Comparison of ENCODE assay signal across 8 mouse cellular contexts in genomic region chr8:70769359-70769758, GRCm38 (mm10). TPM values are rescaled to one million over a fixed set of nuclear protein-coding genes. Genes with fewer than 3 reads are reported as not detected.
DNase-seq lines count a peak whose midpoint lies in the region; ATAC-seq and TF ChIP-seq lines count a peak whose summit lies in the region.

No protein-coding gene starts in this region.

- no peak for TF ChIP-seq POLR2A in bone marrow macrophage, adult 2 months (IDR thresholded peaks at IDR 0.05; ENCODE audit: borderline replicate concordance, low read depth, low read length)
- TF ChIP-seq POLR2A in embryonic fibroblast, embryonic 13.5 days (IDR thresholded peaks at IDR 0.05; ENCODE audit: low read depth, low read length) = no peak

- peak; percentile 47 for ATAC-seq in heart, embryonic 15.5 days (replicated peaks; ENCODE audit: insufficient number of reproducible peaks, insufficient read depth, low FRiP score, low read depth)
- peak; percentile 72 for ATAC-seq in liver, embryonic 13.5 days (ENCODE audit: low read depth)
- peak; percentile 57 for ATAC-seq in stomach, embryonic 15.5 days (ENCODE audit: insufficient read depth, low FRiP score, low read depth)

- H3K9me3 ChIP-seq in heart, embryonic 15.5 days (replicated peaks) = no peaks in the 10 kb centered on the region
- no peaks in the 10 kb centered on the region for H3K9me3 ChIP-seq in liver, embryonic 13.5 days (replicated peaks)
- H3K9me3 ChIP-seq in stomach, embryonic 15.5 days = no peaks in the 10 kb centered on the region

- H3K9ac ChIP-seq in heart, embryonic 15.5 days = no peak overlapping the region
- H3K9ac ChIP-seq in liver, embryonic 13.5 days = peak overlapping the region; percentile 57
- H3K9ac ChIP-seq in stomach, embryonic 15.5 days = no peak overlapping the region

- peaks cover 4% of the 10 kb centered on the region for H3K79me3 ChIP-seq in C2C12 (ENCODE audit: low read depth)

- no peaks in the 10 kb centered on the region for H3K27me3 ChIP-seq in C2C12 (ENCODE audit: control insufficient read depth, insufficient read depth, insufficient read length)
- H3K27me3 ChIP-seq in heart, embryonic 15.5 days = no peaks in the 10 kb centered on the region
- no peaks in the 10 kb centered on the region for H3K27me3 ChIP-seq in liver, embryonic 13.5 days
- H3K27me3 ChIP-seq in stomach, embryonic 15.5 days (replicated peaks) = no peaks in the 10 kb centered on the region

- peaks cover 32% of the 10 kb centered on the region for H3K79me2 ChIP-seq in C2C12 (ENCODE audit: control insufficient read depth, insufficient read depth)

- no peak overlapping the region for H3K4me2 ChIP-seq in heart, embryonic 15.5 days
- H3K4me2 ChIP-seq in liver, embryonic 13.5 days = peak overlapping the region; percentile 38
- H3K4me2 ChIP-seq in stomach, embryonic 15.5 days = no peak overlapping the region

- TF ChIP-seq CTCF in C2C12 (IDR thresholded peaks at IDR 0.05; ENCODE audit: control insufficient read depth, insufficient read depth, insufficient read length) = peak; percentile 100
- peak; percentile 93 for TF ChIP-seq CTCF in bone marrow macrophage, adult 2 months (IDR thresholded peaks at IDR 0.05; ENCODE audit: low read depth, low read length)
- TF ChIP-seq CTCF in embryonic fibroblast, embryonic 13.5 days (IDR thresholded peaks at IDR 0.05; ENCODE audit: borderline replicate concordance, insufficient read depth, low read length) = peak; percentile 100

- no peak overlapping the region for H3ac ChIP-seq in C2C12 (ENCODE audit: control insufficient read depth, insufficient read length, low read depth)

- peaks cover 27% of the 10 kb centered on the region for H3K4me1 ChIP-seq in bone marrow macrophage, adult 2 months (ENCODE audit: control insufficient read depth, insufficient read depth, low read length)
- peaks cover 9% of the 10 kb centered on the region for H3K4me1 ChIP-seq in embryonic fibroblast, embryonic 13.5 days (ENCODE audit: control insufficient read depth, insufficient read depth, low read length)
- peaks cover 37% of the 10 kb centered on the region for H3K4me1 ChIP-seq in heart, embryonic 15.5 days (replicated peaks)
- H3K4me1 ChIP-seq in liver, embryonic 13.5 days (replicated peaks) = peaks cover 87% of the 10 kb centered on the region
- peaks cover 36% of the 10 kb centered on the region for H3K4me1 ChIP-seq in stomach, embryonic 15.5 days

- no peak overlapping the region for H3K4me3 ChIP-seq in C2C12 (ENCODE audit: insufficient read depth, poor library complexity, severe bottlenecking)
- no peak overlapping the region for H3K4me3 ChIP-seq in bone marrow macrophage, adult 2 months (ENCODE audit: insufficient read depth, low read length)
- H3K4me3 ChIP-seq in embryonic fibroblast, embryonic 13.5 days (ENCODE audit: insufficient read depth, low read length) = no peak overlapping the region
- no peak overlapping the region for H3K4me3 ChIP-seq in heart, embryonic 15.5 days
- H3K4me3 ChIP-seq in liver, embryonic 13.5 days (replicated peaks) = no peak overlapping the region
- no peak overlapping the region for H3K4me3 ChIP-seq in stomach, embryonic 15.5 days (replicated peaks)

- H3K36me3 ChIP-seq in C2C12 (ENCODE audit: control insufficient read depth, insufficient read depth) = peaks cover 36% of the 10 kb centered on the region
- H3K36me3 ChIP-seq in heart, embryonic 15.5 days = peaks cover 38% of the 10 kb centered on the region
- H3K36me3 ChIP-seq in liver, embryonic 13.5 days = peaks cover 56% of the 10 kb centered on the region
- peaks cover 26% of the 10 kb centered on the region; the same call in 1 of the 2 replicates for H3K36me3 ChIP-seq in stomach, embryonic 15.5 days

- 4% methylated on average over 26 of the region's 26 CpGs for WGBS in heart, embryonic 15.5 days
- WGBS in liver, embryonic 13.5 days (ENCODE audit: insufficient replicate concordance) = 4% methylated on average over 26 of the region's 26 CpGs
- WGBS in stomach, embryonic 15.5 days = 6% methylated on average over 26 of the region's 26 CpGs

- H3K27ac ChIP-seq in bone marrow macrophage, adult 2 months (ENCODE audit: insufficient read depth, low read depth, low read length) = peak overlapping the region; percentile 50
- no peak overlapping the region for H3K27ac ChIP-seq in embryonic fibroblast, embryonic 13.5 days (ENCODE audit: insufficient read depth, low read length)
- H3K27ac ChIP-seq in heart, embryonic 15.5 days = no peak overlapping the region
- peak overlapping the region; percentile 71 for H3K27ac ChIP-seq in liver, embryonic 13.5 days
- H3K27ac ChIP-seq in stomach, embryonic 15.5 days = no peak overlapping the region

- peak; percentile 96 for DNase-seq in kidney, postnatal 14 days
- peak; percentile 91 for DNase-seq in liver, embryonic 13.5 days
- peak; percentile 95 for DNase-seq in neural tube, embryonic 10.5 days (ENCODE audit: extremely low spot score, low spot score)

TF ChIP-seq in C2C12, 6 proteins besides CTCF, POLR2A, EP300 and RAD21:
- TF ChIP-seq FOSL1 (IDR thresholded peaks at IDR 0.05; ENCODE audit: insufficient read depth, low read length, poor library complexity, severe bottlenecking) (no peak), MYOD1 (IDR thresholded peaks at IDR 0.05; ENCODE audit: control insufficient read depth, insufficient read length, low read depth) (no peak), USF1 (IDR thresholded peaks at IDR 0.05; ENCODE audit: low read depth) (no peak), MAX (IDR thresholded peaks at IDR 0.05) (peak; percentile 92), CEBPB (IDR thresholded peaks at IDR 0.05; ENCODE audit: low read depth) (no peak), MYOG (IDR thresholded peaks at IDR 0.05; ENCODE audit: control insufficient read depth, extremely low read depth, insufficient read length) (no peak)

RNA-seq across cellular contexts. Expression of gene Pik3r2, which starts 7.2 kb away (rescaled TPM):
- 71.7 TPM for polyA plus RNA-seq in C2C12 (2012; fragmentation: generic; extraction: Trizol)
- 26.9 and 27.5 TPM in 2 replicates for polyA plus RNA-seq in bone marrow macrophage, adult 2 months (2012; ENCODE audit: insufficient read depth, insufficient read length, missing spikeins)
- polyA plus RNA-seq in embryonic fibroblast, embryonic 13.5 days (2011; ENCODE audit: insufficient read length, low read depth, missing spikeins) = 42.8 and 43.5 TPM in 2 replicates
- polyA plus RNA-seq in heart, embryonic 15.5 days (2015; fragmentation: Nextera tagmentation; extraction: Ambion mirVana) = 28.0 and 45.8 TPM in 2 replicates
- polyA plus RNA-seq in liver, embryonic 13.5 days (2015; fragmentation: Nextera tagmentation; extraction: Ambion mirVana) = 18.0 and 18.2 TPM in 2 replicates
- 58.1 and 58.4 TPM in 2 replicates for polyA plus RNA-seq in stomach, embryonic 15.5 days (2015; fragmentation: Nextera tagmentation; extraction: Ambion mirVana)

RNA-seq across cellular contexts. Expression of gene Mpv17l2, which starts 8.6 kb away (rescaled TPM):
- polyA plus RNA-seq in C2C12 (2012; fragmentation: generic; extraction: Trizol) = 86.8 TPM
- polyA plus RNA-seq in bone marrow macrophage, adult 2 months (2012; ENCODE audit: insufficient read depth, insufficient read length, missing spikeins) = 32.4 and 33.7 TPM in 2 replicates
- polyA plus RNA-seq in embryonic fibroblast, embryonic 13.5 days (2011; ENCODE audit: insufficient read length, low read depth, missing spikeins) = 29.1 and 32.6 TPM in 2 replicates
- 43.0 and 45.2 TPM in 2 replicates for polyA plus RNA-seq in heart, embryonic 15.5 days (2015; fragmentation: Nextera tagmentation; extraction: Ambion mirVana)
- 45.6 and 50.4 TPM in 2 replicates for polyA plus RNA-seq in liver, embryonic 13.5 days (2015; fragmentation: Nextera tagmentation; extraction: Ambion mirVana)
- 44.4 and 51.3 TPM in 2 replicates for polyA plus RNA-seq in stomach, embryonic 15.5 days (2015; fragmentation: Nextera tagmentation; extraction: Ambion mirVana)

RNA-seq across cellular contexts. Expression of gene Rab3a, which starts 14.9 kb away (rescaled TPM):
- polyA plus RNA-seq in C2C12 (2012; fragmentation: generic; extraction: Trizol) = 14.4 TPM
- polyA plus RNA-seq in bone marrow macrophage, adult 2 months (2012; ENCODE audit: insufficient read depth, insufficient read length, missing spikeins) = 7.9 and 9.4 TPM in 2 replicates
- polyA plus RNA-seq in embryonic fibroblast, embryonic 13.5 days (2011; ENCODE audit: insufficient read length, low read depth, missing spikeins) = 8.6 and 10.2 TPM in 2 replicates
- polyA plus RNA-seq in heart, embryonic 15.5 days (2015; fragmentation: Nextera tagmentation; extraction: Ambion mirVana) = 21.0 and 25.5 TPM in 2 replicates
- polyA plus RNA-seq in liver, embryonic 13.5 days (2015; fragmentation: Nextera tagmentation; extraction: Ambion mirVana) = 2.7 and 3.9 TPM in 2 replicates
- 20.9 and 24.0 TPM in 2 replicates for polyA plus RNA-seq in stomach, embryonic 15.5 days (2015; fragmentation: Nextera tagmentation; extraction: Ambion mirVana)

RNA-seq across cellular contexts. Expression of gene Mast3, which starts 35.5 kb away (rescaled TPM):
- 32.5 TPM for polyA plus RNA-seq in C2C12 (2012; fragmentation: generic; extraction: Trizol)
- polyA plus RNA-seq in bone marrow macrophage, adult 2 months (2012; ENCODE audit: insufficient read depth, insufficient read length, missing spikeins) = 57.7 and 59.6 TPM in 2 replicates
- polyA plus RNA-seq in embryonic fibroblast, embryonic 13.5 days (2011; ENCODE audit: insufficient read length, low read depth, missing spikeins) = 12.6 and 13.1 TPM in 2 replicates
- 5.0 and 11.1 TPM in 2 replicates for polyA plus RNA-seq in heart, embryonic 15.5 days (2015; fragmentation: Nextera tagmentation; extraction: Ambion mirVana)
- polyA plus RNA-seq in liver, embryonic 13.5 days (2015; fragmentation: Nextera tagmentation; extraction: Ambion mirVana) = 4.9 and 6.2 TPM in 2 replicates
- polyA plus RNA-seq in stomach, embryonic 15.5 days (2015; fragmentation: Nextera tagmentation; extraction: Ambion mirVana) = 13.3 and 16.5 TPM in 2 replicates

RNA-seq across cellular contexts. Expression of gene Il12rb1, which starts 38.9 kb away (rescaled TPM):
- 29.3 TPM for polyA plus RNA-seq in C2C12 (2012; fragmentation: generic; extraction: Trizol)
- 0.20 TPM in 1 of 2 replicates, not detected in the other for polyA plus RNA-seq in bone marrow macrophage, adult 2 months (2012; ENCODE audit: insufficient read depth, insufficient read length, missing spikeins)
- 1.1 TPM in 1 of 2 replicates, not detected in the other for polyA plus RNA-seq in embryonic fibroblast, embryonic 13.5 days (2011; ENCODE audit: insufficient read length, low read depth, missing spikeins)
- polyA plus RNA-seq in heart, embryonic 15.5 days (2015; fragmentation: Nextera tagmentation; extraction: Ambion mirVana) = 0.15 and 0.53 TPM in 2 replicates
- 0.20 and 0.21 TPM in 2 replicates for polyA plus RNA-seq in liver, embryonic 13.5 days (2015; fragmentation: Nextera tagmentation; extraction: Ambion mirVana)
- polyA plus RNA-seq in stomach, embryonic 15.5 days (2015; fragmentation: Nextera tagmentation; extraction: Ambion mirVana) = 0.26 and 0.43 TPM in 2 replicates

Comparison
In these comparisons a context has a peak if more than half of its experiments do, and no peak if none do; other contexts are left out.
1. H3K27ac ChIP-seq: peak in bone marrow macrophage, adult 2 months (single experiment) and liver, embryonic 13.5 days (single experiment); none in embryonic fibroblast, embryonic 13.5 days (single experiment), heart, embryonic 15.5 days (single experiment) and stomach, embryonic 15.5 days (single experiment).
2. Peak in every context shown above with its lines, with median percentiles within 50 percentile points of each other: CTCF ChIP-seq, ATAC-seq and DNase-seq.